Mouse (Mus musculus): Measurements from ENCODE around the gene Cops6. TPM values are rescaled to one million over a fixed set of nuclear protein-coding genes. Genes with fewer than 3 reads are reported as not detected.
A peak's percentile ranks its signal among the peaks of the same experiment; 100 is the strongest.

Cops6 gene
- 303 and 321 TPM in 2 replicates for polyA plus RNA-seq (2015; fragmentation: Nextera tagmentation; extraction: Ambion mirVana)

GRCm38 (mm10) chr5:138160842-138161665, at the start of gene Cops6:
Cops6 (plus strand) TSS chr5:138161071.
- Histone ChIP-seq H3K9me3 (replicated peaks) (no peaks in the 10 kb centered on the region), H3K27ac (replicated peaks) (peak within 1 kb of the TSS; percentile 77), H3K36me3 (peaks cover 40% of the 10 kb centered on the region), H3K4me3 (replicated peaks) (peak within 1 kb of the TSS; percentile 82), H3K4me1 (peaks cover 10% of the 10 kb centered on the region), H3K27me3 (no peaks in the 10 kb centered on the region), H3K4me2 (replicated peaks) (peak within 1 kb of the TSS; percentile 67), H3K9ac (peak within 1 kb of the TSS; percentile 80)
- under 1% methylated on average over 42 of the region's 42 CpGs for WGBS
- ATAC-seq (ENCODE audit: insufficient number of reproducible peaks, low FRiP score, low TSS enrichment, low read depth) = peak; percentile 93

GRCm38 (mm10) chr5:138116255-138117198, 44.3 kb upstream of the Cops6 start, which contains the start of gene Zscan21:
Zscan21 (plus strand) TSS chr5:138116903.
- H3K36me3 ChIP-seq = peaks cover 4% of the 10 kb centered on the region; the same call in 1 of the 2 replicates
- peak within 1 kb of the TSS; percentile 75 for H3K4me3 ChIP-seq (replicated peaks)
- peaks cover 13% of the 10 kb centered on the region for H3K4me1 ChIP-seq
- no peaks in the 10 kb centered on the region for H3K27me3 ChIP-seq
- 5% methylated on average over 38 of the region's 38 CpGs for WGBS
- H3K27ac ChIP-seq (replicated peaks) = peak within 1 kb of the TSS; percentile 98
- peak within 1 kb of the TSS; percentile 55 for H3K9ac ChIP-seq
- peak; percentile 93 for ATAC-seq (ENCODE audit: insufficient number of reproducible peaks, low FRiP score, low TSS enrichment, low read depth)
- H3K9me3 ChIP-seq (replicated peaks) = no peaks in the 10 kb centered on the region
- H3K4me2 ChIP-seq (replicated peaks) = peak within 1 kb of the TSS; percentile 58

DNA sequence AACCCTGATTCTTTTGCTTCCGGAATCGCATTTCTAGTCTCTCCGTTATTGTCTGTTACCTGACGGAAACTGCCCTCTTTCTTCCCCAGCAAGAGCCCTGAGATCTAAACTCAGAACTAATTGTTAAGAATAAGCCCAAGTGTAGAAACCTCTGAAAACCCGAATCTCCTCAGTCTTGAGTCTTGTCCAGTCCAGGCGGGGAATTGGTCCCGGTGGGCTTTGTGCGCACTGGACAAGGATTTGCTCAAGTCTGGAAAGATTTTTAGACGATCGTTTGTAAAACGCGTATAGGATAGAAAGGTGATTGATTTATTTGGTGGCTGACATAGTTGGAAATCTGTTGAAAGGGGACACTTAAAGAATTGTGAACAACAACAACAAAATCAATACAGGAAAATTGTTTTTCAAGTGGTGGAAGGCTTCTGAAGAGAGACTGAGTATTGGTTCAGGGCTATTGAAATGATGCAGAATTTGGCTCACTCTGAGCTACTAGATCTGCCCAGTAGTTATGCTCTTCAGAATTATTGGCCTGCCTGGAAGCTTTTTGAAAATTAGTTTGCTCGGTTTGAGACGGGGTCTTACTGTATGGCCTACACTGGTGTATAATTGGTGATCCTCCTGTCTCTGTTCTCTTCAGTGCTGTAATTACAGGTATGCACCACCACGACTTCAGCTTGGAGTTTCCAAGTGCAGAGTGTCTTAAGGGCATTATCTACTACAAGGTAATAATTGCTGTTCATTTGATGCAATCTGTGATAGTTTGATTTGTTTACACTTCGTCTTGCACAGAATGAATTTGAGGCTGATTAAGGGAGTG, 43.5 kb upstream of the Cops6 start:
- H3K27me3 ChIP-seq = no peaks in the 10 kb centered on the region
- ATAC-seq (ENCODE audit: insufficient number of reproducible peaks, low FRiP score, low TSS enrichment, low read depth) = peak; percentile 43
- no peaks in the 10 kb centered on the region for H3K9me3 ChIP-seq (replicated peaks)
- peak overlapping the region; percentile 75 for H3K4me3 ChIP-seq (replicated peaks)
- H3K27ac ChIP-seq (replicated peaks) = peak overlapping the region; percentile 98
- peak overlapping the region; percentile 58 for H3K4me2 ChIP-seq (replicated peaks)
- H3K4me1 ChIP-seq = peaks cover 13% of the 10 kb centered on the region
- 2% methylated on average over 16 of the region's 16 CpGs for WGBS
- H3K36me3 ChIP-seq = peaks cover 8% of the 10 kb centered on the region; the same call in 1 of the 2 replicates
- peak overlapping the region; percentile 55 for H3K9ac ChIP-seq

GRCm38 (mm10) chr5:138118041-138118440, 42.8 kb upstream of the Cops6 start:
- WGBS = 63% methylated on average over 3 of the region's 3 CpGs
- Histone ChIP-seq H3K9me3 (replicated peaks) (no peaks in the 10 kb centered on the region), H3K4me2 (replicated peaks) (peak overlapping the region; percentile 58), H3K9ac (0 out of 2 replicates have a peak overlapping the region, but pooled peaks have one; percentile 55), H3K4me3 (replicated peaks) (peak overlapping the region; percentile 75), H3K27ac (replicated peaks) (peak overlapping the region; percentile 98), H3K27me3 (no peaks in the 10 kb centered on the region), H3K36me3 (peaks cover 11% of the 10 kb centered on the region; the same call in 1 of the 2 replicates), H3K4me1 (peaks cover 13% of the 10 kb centered on the region)
- no peak for ATAC-seq (ENCODE audit: insufficient number of reproducible peaks, low FRiP score, low TSS enrichment, low read depth)

DNA sequence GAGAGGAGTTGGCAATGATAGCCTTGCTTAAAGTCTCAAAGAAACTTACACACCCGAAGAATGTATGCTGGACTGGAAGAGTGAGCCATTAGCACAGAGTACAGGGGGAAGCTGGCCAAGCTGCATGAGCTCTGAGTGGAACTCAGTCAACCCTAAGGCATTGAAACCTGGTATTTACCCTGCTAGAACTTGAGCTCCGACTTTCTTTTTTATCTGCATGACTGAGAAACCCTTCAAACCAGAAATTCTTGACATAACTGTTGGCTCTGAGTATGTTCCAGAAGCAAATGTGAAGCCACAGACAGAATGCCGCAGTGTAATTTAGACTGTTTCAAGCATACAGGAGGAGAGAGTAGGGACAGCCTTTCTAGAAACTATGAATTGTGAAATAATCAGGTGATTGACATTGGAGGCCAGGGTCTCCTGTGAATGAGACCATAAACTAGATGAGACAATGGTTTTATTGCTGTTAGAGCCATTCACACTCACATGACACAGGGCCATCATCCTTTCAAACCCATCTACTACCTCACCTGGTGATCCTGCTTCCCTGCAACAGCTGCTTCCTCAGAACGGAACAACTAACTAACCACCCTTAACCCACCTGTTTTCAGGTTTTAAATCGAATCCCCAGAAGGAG, 28.3 kb upstream of the Cops6 start:
- 73% methylated on average over 5 of the region's 5 CpGs for WGBS
- Histone ChIP-seq H3K4me3 (replicated peaks) (no peak overlapping the region), H3K9me3 (replicated peaks) (no peaks in the 10 kb centered on the region), H3K9ac (no peak overlapping the region), H3K4me2 (replicated peaks) (no peak overlapping the region), H3K36me3 (peaks cover 70% of the 10 kb centered on the region), H3K27me3 (no peaks in the 10 kb centered on the region), H3K27ac (replicated peaks) (no peak overlapping the region), H3K4me1 (no peaks in the 10 kb centered on the region)
- ATAC-seq (ENCODE audit: insufficient number of reproducible peaks, low FRiP score, low TSS enrichment, low read depth) = no peak

DNA sequence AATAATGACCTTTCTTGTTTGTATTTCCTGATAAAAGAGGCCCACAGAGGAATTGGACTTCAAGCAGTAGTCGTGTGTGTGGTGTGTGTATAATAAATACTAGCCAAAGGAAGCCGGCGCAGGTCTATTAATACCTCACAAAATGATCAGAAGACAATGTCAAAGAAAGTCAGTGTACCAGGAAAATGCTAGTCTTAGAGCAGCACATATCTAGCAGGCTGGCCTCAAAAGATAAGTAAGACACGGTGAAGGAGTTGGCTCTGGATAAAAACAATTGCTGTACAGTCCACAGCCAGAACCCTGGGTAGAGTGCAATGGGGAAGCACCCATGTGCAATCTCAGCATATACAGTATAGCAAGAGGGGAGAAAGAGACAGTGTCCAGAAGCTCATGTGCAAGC, 23.6 kb upstream of the Cops6 start:
- no peak overlapping the region for H3K4me3 ChIP-seq (replicated peaks)
- ATAC-seq (ENCODE audit: insufficient number of reproducible peaks, low FRiP score, low TSS enrichment, low read depth) = no peak
- WGBS = 89% methylated on average over 4 of the region's 4 CpGs
- no peak overlapping the region for H3K9ac ChIP-seq
- H3K36me3 ChIP-seq = peaks cover 37% of the 10 kb centered on the region
- no peak overlapping the region for H3K4me2 ChIP-seq (replicated peaks)
- no peaks in the 10 kb centered on the region; the same call in 1 of the 2 replicates for H3K4me1 ChIP-seq
- H3K27me3 ChIP-seq = no peaks in the 10 kb centered on the region
- H3K9me3 ChIP-seq (replicated peaks) = no peaks in the 10 kb centered on the region
- H3K27ac ChIP-seq (replicated peaks) = no peak overlapping the region

- no peak for ATAC-seq (ENCODE audit: insufficient number of reproducible peaks, low FRiP score, low TSS enrichment, low read depth)
- Histone ChIP-seq H3K4me1 (no peaks in the 10 kb centered on the region; the same call in 1 of the 2 replicates), H3K4me3 (replicated peaks) (no peak overlapping the region), H3K9me3 (replicated peaks) (no peaks in the 10 kb centered on the region), H3K36me3 (peaks cover 32% of the 10 kb centered on the region), H3K4me2 (replicated peaks) (no peak overlapping the region), H3K27me3 (no peaks in the 10 kb centered on the region), H3K27ac (replicated peaks) (no peak overlapping the region), H3K9ac (no peak overlapping the region)
- WGBS = 63% methylated on average over 8 of the region's 8 CpGs
Measured at GRCm38 (mm10) chr5:138137935-138138549, 22.8 kb upstream of the Cops6 start.

DNA sequence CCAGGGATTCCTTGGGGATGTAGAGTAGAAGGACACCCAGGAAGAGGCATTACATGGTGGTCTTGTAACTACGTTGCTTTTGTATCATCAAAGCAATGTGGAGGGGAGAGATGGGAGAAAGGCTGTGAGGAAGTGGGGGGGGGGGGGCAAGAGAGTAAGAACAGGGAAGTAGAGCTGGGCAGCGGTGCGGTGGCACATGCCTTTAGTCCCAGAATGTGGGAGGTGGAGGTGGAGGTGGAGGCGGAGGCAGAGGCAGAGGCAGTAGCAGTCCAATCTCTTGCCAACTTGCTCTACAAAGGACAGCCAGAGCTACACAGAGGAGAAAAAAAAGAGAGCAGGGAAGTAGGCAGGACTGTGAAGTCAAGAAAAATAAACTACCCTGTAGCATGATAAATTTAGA, 22.3 kb upstream of the Cops6 start:
- Histone ChIP-seq H3K9me3 (replicated peaks) (no peaks in the 10 kb centered on the region), H3K27ac (replicated peaks) (no peak overlapping the region), H3K4me1 (no peaks in the 10 kb centered on the region; the same call in 1 of the 2 replicates), H3K4me2 (replicated peaks) (no peak overlapping the region), H3K27me3 (no peaks in the 10 kb centered on the region), H3K36me3 (peaks cover 32% of the 10 kb centered on the region), H3K4me3 (replicated peaks) (no peak overlapping the region), H3K9ac (no peak overlapping the region)
- ATAC-seq (ENCODE audit: insufficient number of reproducible peaks, low FRiP score, low TSS enrichment, low read depth) = no peak
- 80% methylated on average over 4 of the region's 4 CpGs for WGBS

DNA sequence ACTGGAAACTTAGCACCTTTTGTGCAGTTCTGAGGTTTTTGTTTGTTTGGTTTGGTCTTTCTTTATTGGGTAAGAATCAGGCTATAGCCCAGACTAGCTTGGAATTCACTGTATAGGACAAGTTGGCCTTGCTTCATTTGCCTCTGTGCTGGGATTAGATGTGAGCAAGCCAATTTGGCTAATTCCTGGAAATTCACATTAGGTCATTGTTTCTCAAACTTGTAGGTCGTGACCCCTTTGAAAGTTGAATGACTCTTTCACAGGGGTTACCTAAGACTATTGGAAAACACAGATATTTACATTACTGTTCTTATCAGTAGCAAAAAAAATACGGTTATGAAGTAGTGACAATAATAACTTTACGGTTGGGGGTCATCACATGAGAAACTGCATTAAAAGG, 6.5 kb upstream of the Cops6 start:
- no peaks in the 10 kb centered on the region; the same call in 1 of the 2 replicates for H3K4me1 ChIP-seq
- H3K9ac ChIP-seq = no peak overlapping the region
- H3K4me3 ChIP-seq (replicated peaks) = peak overlapping the region; percentile 82
- peak overlapping the region; percentile 59 for H3K4me2 ChIP-seq (replicated peaks)
- no peaks in the 10 kb centered on the region for H3K9me3 ChIP-seq (replicated peaks)
- H3K27ac ChIP-seq (replicated peaks) = no peak overlapping the region
- 88% methylated on average over 3 of the region's 3 CpGs for WGBS
- peaks cover 25% of the 10 kb centered on the region for H3K36me3 ChIP-seq
- H3K27me3 ChIP-seq = no peaks in the 10 kb centered on the region
- no peak for ATAC-seq (ENCODE audit: insufficient number of reproducible peaks, low FRiP score, low TSS enrichment, low read depth)
